Mouse (Mus musculus): Measurements from ENCODE around the gene Asnsd1. TPM values are rescaled to one million over a fixed set of nuclear protein-coding genes. Genes with fewer than 3 reads are reported as not detected.

Asnsd1 gene
- total RNA-seq, 2 experiments from 2014 or later = 61.6 to 65.3 TPM

Other genes with a start within 250 kb of the Asnsd1 start
- gene 1700019A02Rik, start 165.1 kb downstream of the Asnsd1 start, total RNA-seq (2021) = not detected
- 10 to 100 TPM; 12.3 to 14.9 TPM for gene Pms1, start 55.7 kb downstream of the Asnsd1 start, total RNA-seq (2021)
- 10 to 100 TPM; 13.6 to 15.2 TPM for gene Ormdl1, start 55.7 kb downstream of the Asnsd1 start, total RNA-seq (2021)
- gene Gm28778, start 55.6 kb downstream of the Asnsd1 start, total RNA-seq (2021) = 1 to 10 TPM; 3.1 to 4.4 TPM
- 10 to 100 TPM; 57.9 to 61.4 TPM for gene Osgepl1, start 39.1 kb downstream of the Asnsd1 start, total RNA-seq (2021)
- not detected for gene Asdurf, start 133 bp downstream of the Asnsd1 start, total RNA-seq (2021)
- gene Gm28551, start 85 bp downstream of the Asnsd1 start, total RNA-seq (2021) = not detected